In genomic region chr9:24701246-24701645, GRCm38 (mm10) we compare ENCODE assay signal across 15 mouse cellular contexts. TPM values are rescaled to one million over a fixed set of nuclear protein-coding genes. Genes with fewer than 3 reads are reported as not detected.
DNase-seq lines count a peak whose midpoint lies in the region; ATAC-seq and TF ChIP-seq lines count a peak whose summit lies in the region.
"Had no signal": no experiment of that assay in that cellular context is flagged by ENCODE, and none has a peak within 500 bp of the region (broad histone marks: within the 10 kb centered on the region; RNA-seq: fewer than 3 reads in every experiment).

No protein-coding gene starts in this region.

- intact Hi-C loops in left cerebral cortex, adult 2 months (cut with DNase I), result loop anchor here (1.0 to 2.0 kb wide), 2 partner anchors 340 to 404 kb away; no protein-coding TSS in a partner anchor
- intact Hi-C loops in left cerebral cortex, postnatal 25 days (cut with DNase I), result loop anchor here (2.0 kb wide), 1 partner anchor 342 kb away; no protein-coding TSS in a partner anchor

- H3K9me3 ChIP-seq in E14TG2a.4 (ENCODE audit: low read length), result peaks cover 8% of the 10 kb centered on the region; the same call in 1 of the 2 replicates
- H3K9me3 ChIP-seq: hindbrain, embryonic 15.5 days had no signal

- TF ChIP-seq CTCF in left cerebral cortex, adult 2 months (IDR thresholded peaks at IDR 0.05), result peak; percentile 65
- peak; percentile 45 for TF ChIP-seq CTCF in E14TG2a.4 (conservative IDR thresholded peaks at IDR 0.05; ENCODE audit: low read length)

- H3K4me1 ChIP-seq in E14TG2a.4 (replicated peaks; ENCODE audit: low read depth, low read length), result peaks cover 5% of the 10 kb centered on the region
- H3K4me1 ChIP-seq: heart, embryonic 10.5 days had no signal

- H3K4me3 ChIP-seq in left cerebral cortex, adult 2 months, result no peak overlapping the region
- H3K4me3 ChIP-seq in E14TG2a.4 (replicated peaks; ENCODE audit: low read length), result no peak overlapping the region
- H3K4me3 ChIP-seq: erythroblast, embryonic 14.5 days; heart, embryonic 10.5 days; hindbrain, embryonic 15.5 days had no signal

- H3K27me3 ChIP-seq in E14TG2a.4 (ENCODE audit: insufficient read depth, low read length), result peaks cover 8% of the 10 kb centered on the region
- H3K27me3 ChIP-seq: hindbrain, embryonic 15.5 days had no signal

- H3K27ac ChIP-seq in left cerebral cortex, adult 2 months, result no peak overlapping the region
- H3K27ac ChIP-seq: heart, embryonic 10.5 days; hindbrain, embryonic 15.5 days had no signal

- peak; percentile 12 for DNase-seq in embryo, embryonic 10 days (ENCODE audit: low spot score)
- DNase-seq in embryo, embryonic 9.5 days (ENCODE audit: extremely low spot score), result no peak
- no peak for DNase-seq in left cerebral cortex, adult 2 months (ENCODE audit: extremely low spot score in 1 of 2, low spot score in 2 of 2)
- DNase-seq in left cerebral cortex, postnatal 25 days (ENCODE audit: low spot score in 2 of 2), result no peak
- DNase-seq in embryo, embryonic 11 days, result peak; percentile 14
- DNase-seq in ovary, postnatal 10 days (ENCODE audit: low spot score), result no peak
- DNase-seq: cerebellum, postnatal 14 days; kidney, postnatal 14 days; lung, adult 18-20 months; thymus, adult 2 months had no signal

- ATAC-seq in erythroid progenitor cell, adult 5-6 weeks (replicated peaks; ENCODE audit: low FRiP score, poor library complexity, severe bottlenecking), result no peak

- H3K36me3 ChIP-seq in E14TG2a.4 (ENCODE audit: insufficient read depth, low read length), result no peaks in the 10 kb centered on the region
- H3K36me3 ChIP-seq: heart, embryonic 10.5 days; hindbrain, embryonic 15.5 days had no signal

RNA-seq across cellular contexts. Expression of gene Dpy19l2, which starts 5.2 kb away (rescaled TPM):
- total RNA-seq in left cerebral cortex, adult 2 months (2021), result under 1 TPM; 0.23 to 0.29 TPM
- under 1 TPM; 0.21 TPM for total RNA-seq in left cerebral cortex, postnatal 25 days (2021)
- total RNA-seq in erythroid progenitor cell, adult 5-6 weeks (2015; ENCODE audit: low replicate concordance), result not detected in 2 replicates
- total RNA-seq in erythroid progenitor cell, adult 5-6 weeks (2017; ENCODE audit: low replicate concordance), result not detected in 2 replicates

Comparison
In these comparisons a context has a peak if more than half of its experiments do, and no peak if none do; other contexts are left out.
1. DNase-seq: peak in embryo, embryonic 10 days (single experiment) and embryo, embryonic 11 days (single experiment); none in embryo, embryonic 9.5 days (single experiment), left cerebral cortex, adult 2 months (0 of 2), left cerebral cortex, postnatal 25 days (0 of 2) and ovary, postnatal 10 days (single experiment).